Mouse (Mus musculus): Measurements from ENCODE around the gene Plagl1. TPM values are rescaled to one million over a fixed set of nuclear protein-coding genes. Genes with fewer than 3 reads are reported as not detected.

Gene Plagl1
- polyA plus RNA-seq, 1 experiment = 11.6 TPM

GRCm38 (mm10) chr10:13027702-13028101 lies 32.6 kb upstream of the Plagl1 start:
- Histone ChIP-seq H3K4me3 (ENCODE audit: insufficient read depth, low read depth, low read length) (no peak overlapping the region), H3K36me3 (ENCODE audit: control insufficient read depth, insufficient read depth, low read length) (no peaks in the 10 kb centered on the region), H3K27ac (ENCODE audit: insufficient read depth, low read depth, low read length) (no peak overlapping the region), H3K4me1 (ENCODE audit: control insufficient read depth, insufficient read depth, low read length) (no peaks in the 10 kb centered on the region), H3K27me3 (replicated peaks; ENCODE audit: control insufficient read depth, insufficient read depth, low read length) (no peaks in the 10 kb centered on the region)
- TF ChIP-seq POLR2A (IDR thresholded peaks at IDR 0.05; ENCODE audit: low read depth, low read length) (no peak), CTCF (conservative IDR thresholded peaks at IDR 0.05; ENCODE audit: insufficient read depth, insufficient read length, low read depth, low read length) (no peak)
- WGBS = 88% methylated on average over 5 of the region's 5 CpGs
- DNase-seq = no peak

- Histone ChIP-seq H3K27me3 (replicated peaks; ENCODE audit: control insufficient read depth, insufficient read depth, low read length) (no peaks in the 10 kb centered on the region), H3K4me1 (ENCODE audit: control insufficient read depth, insufficient read depth, low read length) (no peaks in the 10 kb centered on the region), H3K27ac (ENCODE audit: insufficient read depth, low read depth, low read length) (no peak overlapping the region), H3K36me3 (ENCODE audit: control insufficient read depth, insufficient read depth, low read length) (no peaks in the 10 kb centered on the region), H3K4me3 (ENCODE audit: insufficient read depth, low read depth, low read length) (no peak overlapping the region)
- no peak for DNase-seq
- TF ChIP-seq CTCF (conservative IDR thresholded peaks at IDR 0.05; ENCODE audit: insufficient read depth, insufficient read length, low read depth, low read length) (no peak), POLR2A (IDR thresholded peaks at IDR 0.05; ENCODE audit: low read depth, low read length) (no peak)
- WGBS = 88% methylated on average over 1 of the region's 1 CpGs
These were observed 32.1 kb upstream of the Plagl1 start for GRCm38 (mm10) chr10:13028215-13028614.

- no peak overlapping the region for H3K4me3 ChIP-seq (ENCODE audit: insufficient read depth, low read depth, low read length)
- no peak for TF ChIP-seq POLR2A (IDR thresholded peaks at IDR 0.05; ENCODE audit: low read depth, low read length)
- no peak for TF ChIP-seq CTCF (conservative IDR thresholded peaks at IDR 0.05; ENCODE audit: insufficient read depth, insufficient read length, low read depth, low read length)
- DNase-seq = no peak
- H3K27ac ChIP-seq (ENCODE audit: insufficient read depth, low read depth, low read length) = no peak overlapping the region
- no peaks in the 10 kb centered on the region for H3K36me3 ChIP-seq (ENCODE audit: control insufficient read depth, insufficient read depth, low read length)
- no peaks in the 10 kb centered on the region for H3K4me1 ChIP-seq (ENCODE audit: control insufficient read depth, insufficient read depth, low read length)
- 90% methylated on average over 5 of the region's 5 CpGs for WGBS
- H3K27me3 ChIP-seq (replicated peaks; ENCODE audit: control insufficient read depth, insufficient read depth, low read length) = no peaks in the 10 kb centered on the region
These were observed 30.9 kb upstream of the Plagl1 start for GRCm38 (mm10) chr10:13029416-13029815.

- Histone ChIP-seq H3K4me1 (ENCODE audit: control insufficient read depth, insufficient read depth, low read length) (no peaks in the 10 kb centered on the region), H3K4me3 (ENCODE audit: insufficient read depth, low read depth, low read length) (no peak overlapping the region), H3K27me3 (replicated peaks; ENCODE audit: control insufficient read depth, insufficient read depth, low read length) (no peaks in the 10 kb centered on the region), H3K27ac (ENCODE audit: insufficient read depth, low read depth, low read length) (no peak overlapping the region), H3K36me3 (ENCODE audit: control insufficient read depth, insufficient read depth, low read length) (no peaks in the 10 kb centered on the region)
- TF ChIP-seq CTCF (conservative IDR thresholded peaks at IDR 0.05; ENCODE audit: insufficient read depth, insufficient read length, low read depth, low read length) = no peak
- no peak for TF ChIP-seq POLR2A (IDR thresholded peaks at IDR 0.05; ENCODE audit: low read depth, low read length)
- WGBS = 86% methylated on average over 3 of the region's 3 CpGs
- no peak for DNase-seq
These were observed 25.0 kb upstream of the Plagl1 start for GRCm38 (mm10) chr10:13035270-13035669.

DNA sequence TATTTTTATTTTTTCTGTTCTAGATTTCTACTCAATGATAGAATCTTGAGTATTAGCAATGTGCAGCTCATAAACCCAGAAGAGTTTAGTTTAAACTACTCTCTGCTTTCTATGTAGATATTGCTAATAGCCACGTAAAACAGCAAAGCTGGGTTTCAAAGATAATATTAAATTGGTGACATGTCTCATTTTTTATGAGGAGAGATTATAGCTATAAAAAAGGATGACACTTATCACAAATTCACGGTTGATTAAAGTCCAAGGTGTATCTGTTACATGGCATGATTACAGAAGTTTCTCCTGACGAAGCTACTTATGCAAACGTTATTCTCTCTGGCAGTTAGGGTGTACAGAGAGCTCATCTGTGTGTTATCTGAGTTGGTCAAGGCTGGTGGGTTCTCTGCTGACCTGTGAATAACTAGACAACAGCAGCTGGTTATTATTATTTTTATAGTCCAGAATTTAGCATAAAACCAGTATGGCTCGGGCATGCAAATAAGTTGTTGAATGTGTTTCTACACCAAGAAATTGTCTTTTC lies 20.6 kb upstream of the Plagl1 start:
- H3K4me3 ChIP-seq (ENCODE audit: insufficient read depth, low read depth, low read length) = no peak overlapping the region
- H3K36me3 ChIP-seq (ENCODE audit: control insufficient read depth, insufficient read depth, low read length) = no peaks in the 10 kb centered on the region
- WGBS = 76% methylated on average over 5 of the region's 5 CpGs
- TF ChIP-seq CTCF (conservative IDR thresholded peaks at IDR 0.05; ENCODE audit: insufficient read depth, insufficient read length, low read depth, low read length) (no peak), POLR2A (IDR thresholded peaks at IDR 0.05; ENCODE audit: low read depth, low read length) (no peak)
- H3K4me1 ChIP-seq (ENCODE audit: control insufficient read depth, insufficient read depth, low read length) = no peaks in the 10 kb centered on the region
- no peak for DNase-seq
- no peaks in the 10 kb centered on the region for H3K27me3 ChIP-seq (replicated peaks; ENCODE audit: control insufficient read depth, insufficient read depth, low read length)
- H3K27ac ChIP-seq (ENCODE audit: insufficient read depth, low read depth, low read length) = no peak overlapping the region

- Histone ChIP-seq H3K27me3 (replicated peaks; ENCODE audit: control insufficient read depth, insufficient read depth, low read length) (no peaks in the 10 kb centered on the region), H3K4me3 (ENCODE audit: insufficient read depth, low read depth, low read length) (no peak overlapping the region), H3K4me1 (ENCODE audit: control insufficient read depth, insufficient read depth, low read length) (no peaks in the 10 kb centered on the region), H3K36me3 (ENCODE audit: control insufficient read depth, insufficient read depth, low read length) (no peaks in the 10 kb centered on the region), H3K27ac (ENCODE audit: insufficient read depth, low read depth, low read length) (no peak overlapping the region)
- TF ChIP-seq CTCF (conservative IDR thresholded peaks at IDR 0.05; ENCODE audit: insufficient read depth, insufficient read length, low read depth, low read length) (no peak), POLR2A (IDR thresholded peaks at IDR 0.05; ENCODE audit: low read depth, low read length) (no peak)
- DNase-seq = no peak
- 92% methylated on average over 11 of the region's 11 CpGs for WGBS
These were observed 15.6 kb upstream of the Plagl1 start for GRCm38 (mm10) chr10:13044659-13045058.

DNA sequence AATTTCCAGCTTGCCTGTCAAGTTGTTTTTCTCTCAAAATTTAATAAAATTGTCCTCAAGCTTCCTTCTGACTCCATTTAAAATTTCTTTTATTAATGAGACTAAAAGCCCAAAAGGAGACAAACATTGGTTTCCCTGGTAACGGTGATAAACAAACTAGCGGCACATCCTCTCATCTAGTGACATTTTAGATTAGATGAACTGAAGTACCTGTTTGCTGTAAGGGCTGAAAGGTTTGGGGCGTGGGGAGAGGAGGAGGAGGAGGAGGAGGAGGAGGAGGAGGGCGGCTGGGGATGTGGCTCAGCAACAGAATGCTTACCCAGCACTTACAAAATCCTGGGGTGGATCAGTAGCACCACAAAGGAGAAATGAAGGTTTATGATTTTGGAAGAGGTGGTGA lies 12.5 kb upstream of the Plagl1 start:
- no peak overlapping the region for H3K4me3 ChIP-seq (ENCODE audit: insufficient read depth, low read depth, low read length)
- H3K27ac ChIP-seq (ENCODE audit: insufficient read depth, low read depth, low read length) = no peak overlapping the region
- WGBS = 48% methylated on average over 4 of the region's 4 CpGs
- no peaks in the 10 kb centered on the region for H3K27me3 ChIP-seq (replicated peaks; ENCODE audit: control insufficient read depth, insufficient read depth, low read length)
- no peak for DNase-seq
- no peak for TF ChIP-seq POLR2A (IDR thresholded peaks at IDR 0.05; ENCODE audit: low read depth, low read length)
- TF ChIP-seq CTCF (conservative IDR thresholded peaks at IDR 0.05; ENCODE audit: insufficient read depth, insufficient read length, low read depth, low read length) = no peak
- no peaks in the 10 kb centered on the region for H3K4me1 ChIP-seq (ENCODE audit: control insufficient read depth, insufficient read depth, low read length)
- H3K36me3 ChIP-seq (ENCODE audit: control insufficient read depth, insufficient read depth, low read length) = no peaks in the 10 kb centered on the region
